Mouse (Mus musculus) liver, embryonic 14.5 days (tissue): ENCODE results near the gene Ankrd23. TPM values are rescaled to one million over a fixed set of nuclear protein-coding genes. Genes with fewer than 3 reads are reported as not detected.

Experiments used
- ATAC-seq: fragments of 200-750 bp; cut with Nextera tagmentation; 2 replicates; pipeline ENCODE4 v1.8.0; 2017; ENCODE audit warnings: moderate number of reproducible peaks, mild to moderate bottlenecking, moderate library complexity; ENCODE audit not compliant: insufficient read depth
- DNase-seq, 3 experiments: peaks; one replicate each; pipeline ENCODE4 v3.0.0-alpha.2; 2012 to 2013; ENCODE audit warnings: low read depth in 3 of 3, low spot score in 3 of 3
- H3K27ac ChIP-seq: fragments of 300-500 bp; sonication (generic); 2 replicates; pipeline ENCODE4 v1.5.1; 2014; ENCODE audit warnings: moderate library complexity, mild to moderate bottlenecking, control low read depth, inconsistent platforms
- H3K27me3 ChIP-seq: fragments of 300-500 bp; sonication (generic); 2 replicates; pipeline ENCODE4 v1.6.1; 2014; ENCODE audit warnings: mild to moderate bottlenecking, low read length, moderate library complexity; ENCODE audit not compliant: control insufficient read depth, insufficient read depth
- H3K36me3 ChIP-seq: fragments of 300-500 bp; sonication (generic); replicated peaks from 2 replicates; pipeline ENCODE4 v1.6.1; 2014; ENCODE audit warnings: low read depth; ENCODE audit not compliant: control insufficient read depth, insufficient read depth
- H3K4me1 ChIP-seq, 2 experiments: fragments of 200-500 bp in 1 of 2; fragments of 300-500 bp in 1 of 2; sonication (generic) in 1 of 2; replicated peaks; 2 replicates each; pipeline ENCODE4 v1.6.1; 2012 to 2014; ENCODE audit warnings: antibody characterized with exemption in 1 of 2, inconsistent platforms in 1 of 2, low read length in 1 of 2; ENCODE audit not compliant: control insufficient read depth in 2 of 2, insufficient read depth in 2 of 2
- H3K4me2 ChIP-seq: fragments of 300-500 bp; sonication (generic); 2 replicates; pipeline ENCODE4 v1.6.1; 2014; ENCODE audit warnings: low read depth, mild to moderate bottlenecking, control low read depth, moderate library complexity
- H3K4me3 ChIP-seq, 2 experiments: fragments of 200-500 bp in 1 of 2; fragments of 300-500 bp in 1 of 2; sonication (generic) in 1 of 2; 2 replicates each; pipeline ENCODE4 v1.5.1; 2012 to 2014; ENCODE audit warnings: low read depth in 2 of 2, low read length in 2 of 2, mild to moderate bottlenecking in 2 of 2, control low read depth in 1 of 2, inconsistent platforms in 1 of 2, moderate library complexity in 1 of 2; ENCODE audit not compliant: insufficient read depth in 1 of 2
- H3K9ac ChIP-seq: fragments of 300-500 bp; sonication (generic); replicated peaks from 2 replicates; pipeline ENCODE4 v1.6.1; 2014; ENCODE audit warnings: mild to moderate bottlenecking, control low read depth, moderate library complexity
- H3K9me3 ChIP-seq: fragments of 300-500 bp; sonication (generic); 2 replicates; pipeline ENCODE4 v1.6.1; 2016; ENCODE audit warnings: low read length, mixed read lengths; ENCODE audit not compliant: control insufficient read depth
- CTCF ChIP-seq: IDR thresholded peaks from 2 replicates; pipeline ENCODE4 v1.5.1; 2016; ENCODE audit warnings: antibody characterized with exemption, low read depth, control low read depth
- EP300 ChIP-seq: IDR thresholded peaks from 2 replicates; pipeline ENCODE4 v1.6.1; 2016; ENCODE audit warnings: antibody characterized with exemption, low read depth
- WGBS: fragments of 180-500 bp; shearing (Covaris S2); extraction: QIAGEN DNeasy Blood & Tissue Kit; methylation state at CpG from one replicate; pipeline ENCODE4 v1.1.7; 2014; ENCODE audit not compliant: insufficient replicate concordance; 5-methylcytosine and 5-hydroxymethylcytosine counted together
- polyA plus RNA-seq, 2 experiments: library from polyadenylated mRNA; depleted of rRNA in 1 of 2; stranded (reverse) in 1 of 2; unstranded in 1 of 2; fragments of >200 nt; fragmentation: Nextera tagmentation in 1 of 2; extraction: Ambion mirVana in 1 of 2; gene quantifications; 2 replicates each; pipeline versions ENCODE4 v1.2.1 to v1.2.3; 2012 to 2014

Ankrd23 gene
- polyA plus RNA-seq, 2 experiments, result 0.80 to 2.3 TPM

GRCm38 (mm10) chr1:36513718-36514117 is 23.0 kb downstream of the Ankrd23 start:
- Histone ChIP-seq H3K27ac (no peak overlapping the region), H3K4me1 (peaks cover 6 to 12% of the 10 kb centered on the region in 2 experiments), H3K9me3 (no peaks in the 10 kb centered on the region), H3K27me3 (no peaks in the 10 kb centered on the region), H3K4me2 (peak overlapping the region; percentile 83), H3K9ac (no peak overlapping the region), H3K36me3 (no peaks in the 10 kb centered on the region), H3K4me3 (peak overlapping the region in 1 of 2 experiments; percentile 78; a peak in 2 of 4 replicates)
- 44% methylated on average over 2 of the region's 2 CpGs for WGBS
- TF ChIP-seq CTCF (peak; percentile 65), EP300 (no peak)
- no peak for ATAC-seq
- peak in 1 of 3 experiments; percentile 17 for DNase-seq

GRCm38 (mm10) chr1:36513310-36513709 is 23.4 kb downstream of the Ankrd23 start:
- Histone ChIP-seq H3K4me2 (peak overlapping the region; percentile 83), H3K4me1 (peaks cover 6 to 12% of the 10 kb centered on the region in 2 experiments), H3K36me3 (no peaks in the 10 kb centered on the region), H3K27ac (no peak overlapping the region), H3K9ac (peak overlapping the region; percentile 79), H3K27me3 (no peaks in the 10 kb centered on the region), H3K9me3 (no peaks in the 10 kb centered on the region), H3K4me3 (peak overlapping the region; percentile 69 to 78)
- TF ChIP-seq EP300 (no peak), CTCF (no peak)
- WGBS, result 34% methylated on average over 1 of the region's 1 CpGs
- no peak for ATAC-seq
- no peak for DNase-seq

- DNase-seq (no peak), ATAC-seq (no peak)
- 4% methylated on average over 16 of the region's 16 CpGs for WGBS
- TF ChIP-seq EP300, result no peak
- no peak for TF ChIP-seq CTCF
- Histone ChIP-seq H3K9ac (peak overlapping the region; percentile 79), H3K4me1 (peaks cover 6 to 12% of the 10 kb centered on the region in 2 experiments), H3K4me3 (peak overlapping the region; percentile 69 to 78), H3K9me3 (no peaks in the 10 kb centered on the region), H3K36me3 (no peaks in the 10 kb centered on the region), H3K27me3 (no peaks in the 10 kb centered on the region), H3K27ac (no peak overlapping the region), H3K4me2 (peak overlapping the region; percentile 83)
These were observed 23.8 kb downstream of the Ankrd23 start for GRCm38 (mm10) chr1:36512966-36513280.

GRCm38 (mm10) chr1:36512089-36512965 is 24.4 kb downstream of the Ankrd23 start:
- TF ChIP-seq CTCF (no peak), EP300 (no peak)
- Histone ChIP-seq H3K9me3 (no peaks in the 10 kb centered on the region), H3K9ac (peak overlapping the region; percentile 79), H3K36me3 (no peaks in the 10 kb centered on the region), H3K4me1 (peaks cover 6 to 12% of the 10 kb centered on the region in 2 experiments), H3K27me3 (no peaks in the 10 kb centered on the region), H3K4me2 (peak overlapping the region; percentile 83), H3K4me3 (peak overlapping the region; percentile 69 to 78), H3K27ac (peak overlapping the region; percentile 72)
- ATAC-seq (peak; percentile 63), DNase-seq (peak in 1 of 3 experiments; percentile 9)
- WGBS, result under 1% methylated on average over 117 of the region's 126 CpGs

- WGBS, result 2% methylated on average over 50 of the region's 51 CpGs
- no peaks in the 10 kb centered on the region for H3K36me3 ChIP-seq
- no peaks in the 10 kb centered on the region for H3K27me3 ChIP-seq
- peak within 1 kb of the TSS; percentile 83 for H3K4me2 ChIP-seq
- DNase-seq (peak; percentile 92 to 96 (median 94)), ATAC-seq (peak; percentile 98)
- H3K9me3 ChIP-seq, result no peaks in the 10 kb centered on the region
- H3K4me1 ChIP-seq, result peaks cover 6 to 12% of the 10 kb centered on the region in 2 experiments
- H3K4me3 ChIP-seq, result peak within 1 kb of the TSS; percentile 69 to 78
- H3K27ac ChIP-seq, result peak within 1 kb of the TSS; percentile 72
- TF ChIP-seq CTCF (peak; percentile 68), EP300 (peak; percentile 57)
- peak within 1 kb of the TSS; percentile 79 for H3K9ac ChIP-seq
These were observed 25.2 kb downstream of the Ankrd23 start, which contains the start of gene Cnnm3 for GRCm38 (mm10) chr1:36511289-36512021. Cnnm3 (plus strand) TSS chr1:36511867.
